Mouse (Mus musculus) thymus, postnatal 36 days (tissue): Measurements from ENCODE around the gene Mybpc3.
"Not testable (repeated sequence)": the region's sequence is repeated elsewhere in the genome, so short reads cannot be mapped to it uniquely, and the experiment has no call there.

Experiments
- DNase-seq, 2 experiments: peaks; one replicate each; pipeline ENCODE4 v3.0.0; 2022; ENCODE audit warnings: mixed read lengths in 2 of 2

Gene Mybpc3

DNA sequence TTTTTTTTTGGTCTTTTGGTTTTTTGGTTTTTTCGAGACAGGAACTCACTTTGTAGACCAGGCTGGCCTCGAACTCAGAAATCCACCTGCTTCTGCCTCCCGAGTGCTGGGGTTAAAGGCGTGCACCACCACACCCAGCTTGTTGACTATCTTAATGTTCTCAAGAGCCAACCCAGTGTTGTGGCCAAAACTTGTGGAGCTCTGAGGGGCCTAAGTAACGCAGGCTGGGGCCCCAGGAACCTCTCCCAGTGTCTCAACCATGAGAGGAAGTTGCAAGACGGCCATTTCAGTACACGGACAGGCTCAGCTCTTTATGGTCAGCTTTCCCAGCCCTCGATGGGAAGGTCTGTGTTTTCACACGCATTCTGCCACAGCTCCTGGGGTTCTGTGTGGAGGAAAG, 29.0 kb upstream of the Mybpc3 start:
- DNase-seq: no peak

DNA sequence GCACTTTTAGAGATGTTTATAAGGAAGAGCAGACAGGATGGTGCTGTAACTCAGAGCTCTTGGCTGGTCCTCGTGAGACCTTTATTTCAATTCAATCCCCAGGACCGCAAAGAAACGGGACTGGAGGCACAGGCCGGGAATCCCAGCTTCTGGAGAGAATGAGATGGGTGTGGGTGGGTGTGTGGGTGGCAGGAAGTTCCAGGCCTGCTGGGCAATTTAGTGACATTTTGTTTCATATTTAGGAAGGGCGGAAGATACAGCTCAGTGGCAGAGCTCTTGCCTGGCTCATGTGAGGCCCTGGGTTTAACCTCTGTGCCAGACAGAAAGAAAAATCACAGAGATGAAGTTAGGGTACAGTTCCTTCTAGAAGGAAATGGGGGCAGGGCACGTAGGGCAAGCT, 27.7 kb upstream of the Mybpc3 start:
- no peak for DNase-seq

DNA sequence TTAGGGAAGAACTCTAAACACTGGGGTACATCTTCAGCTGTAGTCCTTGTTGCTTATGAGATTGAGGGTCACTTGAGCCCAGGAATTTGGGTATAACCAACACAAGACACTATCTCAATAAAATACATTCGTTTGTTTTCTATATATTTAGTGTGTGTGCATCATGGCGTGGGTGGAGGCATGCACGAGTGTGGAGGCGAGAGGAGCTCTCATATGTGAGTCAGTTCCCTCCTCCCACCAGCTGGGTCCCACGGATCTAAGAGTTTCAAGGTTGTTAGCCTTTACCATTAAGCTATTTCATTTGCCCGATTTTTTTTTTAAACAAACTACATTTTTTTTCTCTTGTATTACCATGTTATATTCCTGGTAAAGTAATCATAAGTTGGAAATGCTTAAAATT, 27.1 kb upstream of the Mybpc3 start:
- no peak for DNase-seq

DNA sequence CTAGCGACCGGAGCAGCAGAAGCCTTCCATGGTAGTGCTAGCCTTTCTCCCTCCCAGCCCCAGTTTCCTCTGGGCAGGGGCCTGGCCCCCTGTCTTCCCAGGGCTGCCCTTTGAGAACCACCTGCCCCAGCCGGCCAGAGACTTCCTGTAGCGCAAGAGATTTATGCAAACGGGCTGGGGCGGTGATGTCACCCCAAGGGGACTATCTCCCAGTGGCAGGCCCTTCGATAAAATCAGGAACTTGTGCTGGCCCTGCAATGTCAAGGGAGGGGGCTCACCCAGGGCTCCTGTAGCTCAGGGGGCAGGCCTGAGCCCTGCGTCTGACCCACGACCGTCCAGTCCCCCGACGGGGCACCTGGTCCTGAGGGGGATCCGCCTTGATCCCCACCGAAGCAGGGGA, 21.4 kb upstream of the Mybpc3 start:
- peak in 1 of 2 experiments; percentile 15 for DNase-seq

DNA sequence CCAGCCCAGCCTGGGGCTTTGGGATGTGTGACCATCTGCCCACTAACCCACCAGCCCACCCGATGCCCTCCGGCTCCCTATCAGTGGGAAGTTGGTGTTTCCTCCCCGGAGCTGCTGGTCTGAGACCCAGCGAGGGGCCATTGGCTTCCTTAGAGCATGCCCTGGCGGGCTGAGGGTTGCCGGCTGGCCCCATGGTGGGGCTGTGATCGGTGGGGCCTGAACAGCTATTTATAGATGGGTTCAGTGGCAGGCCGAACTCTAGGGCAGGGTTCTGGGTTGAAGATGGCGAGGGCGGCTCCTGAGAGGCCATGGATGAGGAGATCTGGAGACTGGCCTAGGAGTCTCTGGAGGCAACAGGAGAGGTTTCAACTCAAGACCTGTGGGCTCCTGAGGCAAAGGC, 20.9 kb upstream of the Mybpc3 start:
- DNase-seq: no peak

DNA sequence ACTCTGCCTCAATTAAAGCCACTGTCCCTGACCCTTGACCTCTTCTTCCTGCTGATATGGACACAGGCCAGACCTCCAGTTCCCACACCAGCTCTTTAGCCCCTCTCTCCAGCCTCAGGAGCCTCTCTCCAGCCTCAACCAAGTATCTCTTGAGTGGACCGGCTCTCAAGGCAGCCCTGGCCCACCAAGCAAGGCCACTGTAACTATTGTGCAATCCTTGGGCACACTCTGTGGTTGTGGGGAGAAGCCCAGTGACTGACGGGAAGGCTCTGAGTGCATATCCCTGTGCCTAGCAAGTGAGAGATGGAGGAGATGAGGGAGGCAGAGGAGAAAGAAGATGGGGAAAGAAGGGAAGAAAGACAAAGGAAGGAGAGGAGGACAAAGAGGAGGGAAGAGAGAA, 19.8 kb upstream of the Mybpc3 start:
- no peak for DNase-seq

DNA sequence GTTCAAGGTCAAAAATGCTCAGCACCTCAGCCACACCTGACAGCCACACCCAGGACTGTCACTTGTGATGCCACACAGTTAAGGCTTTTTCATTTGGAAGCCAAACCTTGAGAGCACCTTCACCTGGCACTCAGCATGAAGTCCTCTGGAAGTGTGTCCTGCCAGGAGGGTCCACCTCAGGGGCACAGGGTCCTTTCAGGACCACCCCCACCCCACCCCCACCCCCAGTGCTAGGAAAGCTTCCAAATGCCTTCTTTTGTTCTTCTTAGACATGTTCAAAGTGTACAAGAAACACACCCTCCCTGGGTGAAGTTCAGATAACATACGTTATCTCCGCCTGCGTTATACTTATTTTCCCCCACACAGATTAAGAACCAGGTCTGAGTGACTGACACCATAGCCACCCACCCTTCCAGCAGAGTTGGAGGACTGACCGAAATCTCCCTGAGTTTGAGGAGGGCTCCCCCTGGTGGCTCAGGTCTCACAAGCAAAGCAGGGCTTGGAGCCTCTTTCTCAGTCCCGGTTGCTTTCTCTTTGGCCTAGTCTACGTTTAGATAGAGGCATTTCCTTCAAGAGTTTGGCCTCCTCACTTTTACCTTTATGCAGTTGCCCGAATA, 16.7 kb upstream of the Mybpc3 start:
- DNase-seq: peak; percentile 86 to 90

DNA sequence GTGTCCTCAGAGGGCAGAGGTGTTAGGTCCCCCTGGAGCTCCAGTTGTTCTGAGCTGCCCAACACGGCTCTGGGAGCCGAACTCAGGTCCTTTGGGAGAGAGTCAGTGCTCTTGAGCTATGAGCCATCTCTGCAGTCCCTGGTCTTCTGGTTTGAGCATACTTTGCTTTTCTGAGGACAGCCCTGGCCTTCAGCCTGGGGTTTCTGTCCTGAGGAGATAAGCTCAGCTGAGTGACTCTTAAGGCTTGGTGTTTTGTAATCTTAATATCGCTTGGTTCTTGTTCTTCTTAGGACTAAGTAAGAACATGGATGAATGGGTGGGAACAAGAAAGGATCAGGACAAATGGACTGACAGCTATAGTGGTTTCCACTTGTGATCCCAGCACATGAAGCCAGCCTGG, 9.8 kb upstream of the Mybpc3 start:
- DNase-seq: no peak

DNA sequence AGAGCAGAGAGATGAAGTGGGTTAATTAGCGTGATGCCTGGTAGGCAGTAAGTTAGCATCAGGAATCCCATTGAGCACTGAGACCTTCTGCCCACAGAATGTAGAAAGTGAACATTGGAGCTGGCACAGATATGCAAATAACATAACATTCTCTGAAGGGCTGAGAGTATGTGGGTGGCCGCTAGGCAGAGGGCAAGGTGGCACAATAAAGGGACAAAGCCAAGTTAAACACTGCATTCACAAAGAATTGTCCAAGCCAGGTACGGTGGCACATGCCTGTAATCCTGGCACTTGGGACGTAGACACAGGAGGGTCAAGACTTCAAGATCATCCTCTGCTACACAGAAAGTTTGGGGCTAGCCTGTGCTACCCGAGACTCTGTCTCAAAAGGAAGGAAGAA, 8.7 kb upstream of the Mybpc3 start:
- no peak for DNase-seq

DNA sequence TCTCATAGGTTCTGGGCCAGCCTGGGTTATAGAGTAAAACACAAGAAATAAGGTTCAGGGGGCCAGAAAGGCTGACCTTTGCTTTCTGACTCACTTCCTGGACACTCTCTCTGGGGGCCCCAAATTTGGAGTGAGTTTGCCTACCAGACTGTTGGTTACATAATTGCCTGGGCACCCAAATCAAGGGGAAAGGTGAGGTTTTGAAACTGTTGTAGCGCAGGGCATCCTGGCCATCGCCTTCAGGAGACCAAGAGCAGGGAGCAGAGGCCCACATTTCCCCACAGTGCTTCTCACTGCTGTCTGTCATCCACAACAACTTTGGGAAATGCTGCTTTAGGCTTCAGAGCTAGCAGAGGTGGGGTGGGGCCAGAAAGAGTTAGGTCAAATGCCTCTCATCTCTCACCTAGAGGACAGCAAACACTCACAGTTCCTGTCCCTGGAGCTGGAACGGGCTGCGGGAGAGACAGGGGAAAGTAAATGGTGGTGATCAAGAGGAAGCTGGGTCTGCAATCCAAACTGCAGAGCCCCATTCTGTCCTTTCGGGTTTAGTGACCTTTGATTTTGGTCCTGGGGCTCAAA, 8.0 kb upstream of the Mybpc3 start:
- DNase-seq: no peak

DNA sequence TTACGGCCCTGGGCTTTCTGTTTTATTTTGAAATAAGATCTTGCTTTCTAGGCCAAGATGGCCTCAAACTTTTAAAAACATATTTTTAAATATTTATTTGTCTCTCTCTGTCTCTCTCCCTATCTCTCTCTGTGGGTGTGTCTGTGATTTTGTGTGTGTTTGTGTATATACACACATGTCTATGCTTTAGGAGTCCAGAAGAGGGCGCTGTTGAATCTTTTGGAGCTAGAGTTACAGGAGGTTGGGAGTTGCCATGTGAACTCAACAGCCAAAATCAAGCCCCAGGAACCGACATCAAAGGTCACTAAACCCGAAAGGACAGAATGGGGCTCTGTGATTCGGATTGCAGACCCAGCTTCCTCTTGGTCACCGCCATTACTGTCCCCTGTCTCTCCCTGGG, 7.5 kb upstream of the Mybpc3 start:
- DNase-seq: no peak

DNA sequence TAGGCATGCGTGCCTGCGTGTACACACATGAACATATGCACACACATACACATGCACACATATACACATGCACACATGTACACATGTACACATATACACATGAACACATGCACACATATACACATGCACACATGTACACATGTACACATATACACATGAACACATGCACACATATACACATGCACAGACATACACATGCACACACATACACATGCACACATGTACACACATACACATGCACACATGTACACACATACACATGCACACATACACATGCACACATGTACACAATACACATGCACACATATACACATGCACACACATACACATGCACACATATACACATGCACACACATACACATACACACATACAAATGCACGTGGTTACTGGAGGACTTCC, 6.1 kb upstream of the Mybpc3 start:
- not testable (repeated sequence) for DNase-seq

DNA sequence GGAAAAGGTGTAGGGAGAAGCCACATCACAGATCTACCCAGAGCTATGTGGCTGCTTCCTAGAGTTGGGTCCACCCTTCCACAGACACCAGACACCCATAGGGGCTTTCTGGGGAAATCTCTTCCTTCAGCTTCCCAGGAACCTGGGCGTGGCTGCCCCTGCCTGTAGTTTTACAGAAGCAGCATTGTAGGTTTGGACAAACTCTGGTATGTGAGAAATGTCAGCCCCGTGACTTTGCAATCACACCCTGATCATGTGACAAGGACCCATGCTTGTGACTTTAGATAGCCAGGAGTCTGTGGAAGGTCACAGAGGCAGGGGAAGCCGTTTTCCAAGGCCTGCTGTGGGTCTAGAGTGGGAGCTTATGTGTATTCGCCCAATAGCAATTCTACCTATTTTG, 5.5 kb upstream of the Mybpc3 start:
- DNase-seq: no peak

DNA sequence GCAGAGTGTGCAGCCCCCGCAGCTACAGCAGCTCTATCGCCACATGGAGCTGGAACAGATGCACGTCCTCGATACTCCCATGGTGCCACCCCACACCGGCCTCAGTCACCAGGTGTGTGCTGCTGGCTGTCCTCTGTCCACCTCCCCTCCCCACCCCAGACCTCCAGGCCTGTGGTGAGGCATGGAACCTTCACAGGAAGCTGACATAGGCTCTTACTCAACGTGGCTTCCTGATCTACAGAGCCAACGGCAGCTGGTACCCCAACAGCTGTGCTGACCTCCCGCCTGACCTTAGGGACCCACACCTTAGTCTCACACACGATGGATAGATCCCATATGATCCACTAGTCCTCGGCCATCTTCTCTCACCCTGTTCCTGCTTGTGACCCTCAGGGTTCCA, 4.6 kb upstream of the Mybpc3 start:
- DNase-seq: no peak

DNA sequence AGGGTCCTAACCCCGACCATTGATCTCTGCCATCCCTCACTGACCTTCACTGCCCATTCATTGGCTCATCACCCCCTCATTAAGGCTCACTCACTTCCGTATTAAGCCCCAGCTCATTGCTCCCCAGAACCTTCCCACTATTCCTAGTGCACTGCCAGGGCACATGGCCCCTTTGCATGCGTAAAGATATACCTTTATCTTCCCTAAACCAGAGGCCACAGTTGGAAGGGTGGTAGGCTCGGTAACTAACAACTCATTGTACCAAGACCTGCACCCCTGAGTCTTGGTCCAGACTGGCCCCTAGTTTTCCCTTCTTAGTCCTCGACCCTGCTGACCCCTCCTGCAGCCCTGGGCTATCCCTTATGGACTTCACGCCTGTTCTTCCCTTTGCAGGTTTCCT, 4.1 kb upstream of the Mybpc3 start:
- no peak for DNase-seq

DNA sequence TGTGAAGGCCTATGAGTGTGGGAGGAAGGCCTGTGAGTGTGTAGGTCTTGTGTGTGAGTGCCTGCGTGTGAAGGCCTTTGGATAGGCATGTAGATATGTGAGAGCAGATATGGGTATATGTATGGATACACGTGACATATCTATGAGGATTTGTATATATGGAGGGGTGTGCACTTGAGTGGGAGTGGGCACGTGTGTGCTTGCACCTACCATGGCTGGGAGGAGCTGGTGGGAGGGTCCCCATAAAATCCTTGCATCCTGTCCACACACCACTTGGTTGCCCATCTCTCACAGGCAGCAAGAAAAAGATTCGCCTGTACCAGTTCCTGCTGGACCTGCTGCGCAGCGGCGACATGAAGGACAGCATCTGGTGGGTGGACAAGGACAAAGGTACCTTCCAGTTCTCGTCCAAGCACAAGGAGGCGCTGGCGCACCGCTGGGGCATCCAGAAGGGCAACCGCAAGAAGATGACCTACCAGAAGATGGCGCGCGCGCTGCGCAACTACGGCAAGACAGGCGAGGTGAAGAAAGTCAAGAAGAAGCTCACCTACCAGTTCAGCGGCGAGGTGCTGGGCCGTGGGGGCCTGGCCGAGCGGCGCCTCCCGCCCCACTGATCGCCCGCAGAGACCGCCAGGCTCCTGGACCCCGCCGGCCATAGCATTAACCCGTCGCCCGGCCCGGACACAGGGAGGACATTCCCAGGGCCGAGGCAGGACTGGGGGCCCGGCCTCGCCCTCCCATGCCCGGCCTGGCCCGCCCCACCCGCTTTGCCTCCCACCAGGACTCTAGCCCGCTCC, 3.0 kb upstream of the Mybpc3 start:
- peak; percentile 60 to 62 for DNase-seq

DNA sequence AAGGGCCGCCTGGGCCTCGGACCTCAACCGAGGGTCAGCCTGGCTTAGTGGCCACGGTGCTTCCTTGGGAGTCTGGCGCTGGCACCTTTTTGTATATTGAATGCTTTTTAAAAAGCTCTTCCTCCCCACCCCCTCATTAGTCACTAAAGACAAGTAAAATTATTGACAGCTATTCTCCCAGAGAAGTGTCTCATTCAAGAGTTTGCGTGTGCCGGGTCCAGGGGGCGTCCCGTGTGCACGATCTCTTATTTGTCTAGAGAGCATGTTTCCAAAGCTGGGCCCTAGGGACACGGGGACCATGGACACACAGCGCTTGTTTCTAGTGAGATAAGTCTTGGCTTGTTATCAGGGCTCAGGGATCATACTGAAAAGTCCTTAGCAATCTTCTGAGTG, 2.4 kb upstream of the Mybpc3 start:
- DNase-seq: no peak

DNA sequence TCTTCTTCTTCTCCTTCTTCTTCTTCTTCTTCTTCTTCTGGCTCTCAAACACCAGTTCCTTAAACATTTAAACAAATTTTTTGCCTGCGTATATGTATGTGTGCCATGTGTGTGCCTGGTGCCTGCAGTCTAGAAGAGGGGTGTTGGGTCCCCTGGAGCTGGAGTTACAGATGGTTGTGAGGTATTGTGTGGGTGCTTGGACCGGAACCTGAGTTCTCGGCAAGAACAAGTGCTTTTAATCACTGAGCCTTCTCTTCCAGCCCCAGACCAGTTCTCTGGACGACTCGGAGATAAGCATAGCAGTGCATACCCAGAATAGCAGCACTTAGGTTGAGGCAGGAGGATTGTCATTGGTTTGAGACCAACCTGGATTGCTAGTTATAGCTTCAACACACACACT, 1.1 kb upstream of the Mybpc3 start:
- no peak for DNase-seq

DNA sequence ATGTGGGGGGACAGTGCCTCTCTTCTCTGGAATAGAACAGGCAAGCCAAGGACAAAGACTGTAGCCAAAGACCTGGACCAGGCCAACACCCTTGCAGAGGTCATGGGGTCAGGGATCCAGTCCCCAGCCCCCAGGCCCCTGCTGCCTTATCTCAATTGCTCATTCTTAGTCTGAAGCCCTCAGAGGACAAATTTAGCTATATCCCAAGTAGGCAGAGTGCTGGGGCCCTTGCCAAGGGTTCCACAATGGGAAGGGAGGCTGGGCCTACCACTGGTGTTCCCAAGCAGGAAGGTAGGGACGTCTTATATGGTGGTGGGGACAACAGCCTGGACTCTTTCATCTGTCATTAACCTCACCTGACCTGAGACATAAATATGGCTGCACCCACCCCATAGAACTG, 703 bp downstream of the Mybpc3 start:
- no peak for DNase-seq

DNA sequence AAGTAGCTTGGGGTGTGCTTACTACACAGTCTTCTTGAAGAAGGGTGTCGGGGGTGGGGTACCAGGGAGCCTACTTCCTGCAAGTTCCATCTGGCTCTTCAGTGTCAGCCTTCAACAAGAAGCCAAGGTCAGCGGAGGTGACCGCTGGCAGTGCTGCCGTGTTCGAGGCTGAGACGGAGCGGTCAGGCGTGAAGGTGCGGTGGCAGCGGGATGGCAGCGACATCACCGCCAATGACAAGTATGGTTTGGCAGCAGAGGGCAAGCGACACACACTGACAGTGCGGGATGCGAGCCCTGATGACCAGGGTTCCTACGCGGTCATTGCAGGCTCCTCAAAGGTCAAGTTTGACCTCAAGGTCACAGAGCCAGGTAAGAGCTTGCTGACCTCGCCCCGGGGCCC, 1.1 kb downstream of the Mybpc3 start:
- no peak for DNase-seq

DNA sequence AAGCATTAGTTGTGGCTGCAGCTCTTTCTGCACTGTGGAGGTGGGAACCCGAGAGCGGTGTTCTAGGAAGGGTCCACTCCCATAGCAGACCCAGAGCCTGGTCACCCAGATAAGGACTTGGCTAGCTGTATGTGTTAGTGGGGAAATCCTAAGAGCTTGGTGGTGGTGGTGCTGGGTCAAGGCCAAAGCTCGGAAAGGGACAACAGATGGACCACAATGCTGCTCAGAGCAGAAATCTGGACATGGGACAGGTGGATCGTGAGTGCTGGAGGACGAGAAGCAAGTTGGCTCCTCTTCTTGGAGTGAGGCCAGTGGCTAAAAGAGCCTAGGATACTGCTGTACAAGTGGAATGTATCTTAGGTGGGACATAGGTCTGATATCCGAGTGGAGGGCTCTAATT, 1.6 kb downstream of the Mybpc3 start:
- no peak for DNase-seq

DNA sequence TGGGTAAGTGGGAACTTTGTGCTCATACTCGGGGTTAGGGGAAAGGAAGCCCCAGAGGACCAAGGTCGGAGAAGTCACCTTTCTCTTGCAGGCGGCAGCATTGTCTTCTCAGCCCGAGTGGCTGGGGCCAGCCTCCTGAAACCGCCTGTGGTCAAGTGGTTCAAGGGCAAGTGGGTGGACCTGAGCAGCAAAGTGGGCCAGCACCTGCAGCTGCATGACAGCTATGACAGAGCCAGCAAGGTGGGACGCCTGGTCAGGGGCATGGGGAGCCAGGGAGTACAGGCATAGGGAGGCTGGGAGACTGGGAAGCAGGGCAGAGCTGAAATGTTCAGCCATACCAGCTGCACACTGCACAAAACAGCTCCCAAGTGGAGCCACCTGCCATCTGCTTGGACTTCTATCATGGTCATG, 2.3 kb downstream of the Mybpc3 start:
- no peak for DNase-seq

DNA sequence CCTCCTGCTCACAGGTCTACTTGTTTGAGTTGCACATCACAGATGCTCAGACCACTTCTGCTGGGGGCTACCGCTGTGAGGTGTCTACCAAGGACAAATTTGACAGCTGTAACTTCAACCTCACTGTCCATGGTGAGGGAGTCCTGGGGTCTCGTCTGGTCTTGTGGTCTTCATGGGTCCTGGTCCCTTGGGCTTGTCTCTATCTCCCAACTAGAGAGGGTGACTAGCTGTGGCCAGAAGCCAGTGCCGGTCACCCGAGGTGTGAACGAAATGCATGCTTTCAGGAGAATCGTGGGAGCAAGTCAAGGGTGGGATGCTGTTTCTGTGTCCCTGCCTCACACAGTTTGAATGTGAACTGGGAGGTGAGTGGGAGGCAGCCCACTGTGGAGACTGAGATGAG, 3.1 kb downstream of the Mybpc3 start:
- DNase-seq: no peak

DNA sequence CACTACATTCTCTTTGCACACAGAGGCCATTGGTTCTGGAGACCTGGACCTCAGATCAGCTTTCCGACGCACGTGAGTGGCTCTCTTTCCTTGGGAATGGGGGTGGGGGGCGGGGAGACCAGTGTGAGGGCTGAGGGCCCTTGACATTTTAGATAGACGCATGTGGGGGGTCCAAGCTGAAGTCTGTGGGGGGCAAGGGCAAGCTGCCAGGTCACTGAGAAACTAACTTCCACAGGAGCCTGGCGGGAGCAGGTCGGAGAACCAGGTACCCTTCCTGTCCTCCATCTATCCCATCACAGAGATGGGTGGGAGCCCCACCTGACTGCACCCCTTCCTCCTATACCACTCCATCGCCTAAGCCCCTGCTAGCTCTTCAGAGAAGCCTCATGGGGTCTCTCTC, 3.6 kb downstream of the Mybpc3 start:
- DNase-seq: no peak

DNA sequence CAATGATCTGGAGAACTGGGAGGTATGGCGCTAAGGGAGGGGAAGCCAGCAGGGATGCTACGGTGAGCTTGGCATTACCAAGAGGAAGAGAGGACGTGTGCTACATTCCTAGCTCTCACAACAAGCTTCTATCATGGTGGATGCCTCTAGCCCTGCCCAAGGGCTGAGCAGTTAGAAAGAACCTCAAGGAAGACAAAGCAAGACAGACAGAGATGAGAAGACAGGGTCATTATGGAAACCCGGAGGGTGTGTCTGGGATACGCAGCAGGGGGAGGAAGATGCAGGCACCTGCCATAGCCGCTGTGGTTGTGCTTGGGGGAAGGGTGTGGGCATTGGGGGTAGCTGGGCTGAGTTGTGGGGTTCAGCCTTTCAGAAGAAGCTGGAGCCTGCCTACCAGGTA, 5.6 kb downstream of the Mybpc3 start:
- DNase-seq: no peak
